Mouse (Mus musculus) large intestine, adult 2 months (tissue): Measurements from ENCODE around the gene C1qtnf6. TPM values are rescaled to one million over a fixed set of nuclear protein-coding genes. Genes with fewer than 3 reads are reported as not detected.

Experiments used
- DNase-seq: peaks from one replicate; pipeline ENCODE4 v3.0.0-alpha.2; 2012; ENCODE audit warnings: low read depth, low spot score
- WGBS: fragments of 180-500 bp; shearing (Covaris S2); methylation state at CpG from one replicate; pipeline ENCODE4 v1.1.7; 2018; 5-methylcytosine and 5-hydroxymethylcytosine counted together
- polyA plus RNA-seq: library from polyadenylated mRNA; depleted of rRNA; stranded (reverse); fragments of >200 nt; gene quantifications from 2 replicates; pipeline ENCODE4 v1.2.3, GENCODE M21; 2012

C1qtnf6 gene
- polyA plus RNA-seq, 1 experiment, result 13.4 TPM

- WGBS, result 85% methylated on average over 6 of the region's 6 CpGs
These were observed 9.3 kb downstream of the C1qtnf6 start for GRCm38 (mm10) chr15:78521892-78522291.

GRCm38 (mm10) chr15:78521331-78521730 is 9.9 kb downstream of the C1qtnf6 start:
- 61% methylated on average over 8 of the region's 8 CpGs for WGBS
- DNase-seq, result no peak

More at GRCm38 (mm10) chr15:78521892-78522291, 9.3 kb downstream of the C1qtnf6 start:
- DNase-seq, result no peak

GRCm38 (mm10) chr15:78520112-78520715 is 11.0 kb downstream of the C1qtnf6 start:
- WGBS, result 24% methylated on average over 13 of the region's 13 CpGs
- DNase-seq, result peak; percentile 46

DNA sequence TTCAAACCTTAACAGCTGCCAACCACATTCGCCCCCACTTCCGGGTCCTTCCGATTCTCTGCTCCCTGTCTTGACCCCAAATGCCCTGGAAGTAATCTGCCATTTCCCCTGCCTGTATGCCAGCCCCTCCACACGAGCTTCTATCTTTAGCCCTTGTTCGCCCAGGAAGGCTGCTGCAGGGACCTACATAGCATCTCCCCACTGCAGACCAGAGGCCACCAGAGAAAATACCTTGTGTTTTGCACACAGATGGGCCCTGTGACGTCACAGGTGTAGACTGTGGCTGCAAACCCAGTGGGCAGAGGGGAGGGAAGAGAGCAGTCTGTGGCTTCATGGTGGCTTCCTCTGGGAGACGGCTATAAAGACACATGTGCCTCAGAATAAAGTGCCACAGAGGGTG is 13.0 kb downstream of the C1qtnf6 start:
- 74% methylated on average over 7 of the region's 7 CpGs for WGBS
- DNase-seq, result no peak

GRCm38 (mm10) chr15:78515759-78516158 is 15.5 kb downstream of the C1qtnf6 start:
- 79% methylated on average over 6 of the region's 6 CpGs for WGBS
- no peak for DNase-seq

DNA sequence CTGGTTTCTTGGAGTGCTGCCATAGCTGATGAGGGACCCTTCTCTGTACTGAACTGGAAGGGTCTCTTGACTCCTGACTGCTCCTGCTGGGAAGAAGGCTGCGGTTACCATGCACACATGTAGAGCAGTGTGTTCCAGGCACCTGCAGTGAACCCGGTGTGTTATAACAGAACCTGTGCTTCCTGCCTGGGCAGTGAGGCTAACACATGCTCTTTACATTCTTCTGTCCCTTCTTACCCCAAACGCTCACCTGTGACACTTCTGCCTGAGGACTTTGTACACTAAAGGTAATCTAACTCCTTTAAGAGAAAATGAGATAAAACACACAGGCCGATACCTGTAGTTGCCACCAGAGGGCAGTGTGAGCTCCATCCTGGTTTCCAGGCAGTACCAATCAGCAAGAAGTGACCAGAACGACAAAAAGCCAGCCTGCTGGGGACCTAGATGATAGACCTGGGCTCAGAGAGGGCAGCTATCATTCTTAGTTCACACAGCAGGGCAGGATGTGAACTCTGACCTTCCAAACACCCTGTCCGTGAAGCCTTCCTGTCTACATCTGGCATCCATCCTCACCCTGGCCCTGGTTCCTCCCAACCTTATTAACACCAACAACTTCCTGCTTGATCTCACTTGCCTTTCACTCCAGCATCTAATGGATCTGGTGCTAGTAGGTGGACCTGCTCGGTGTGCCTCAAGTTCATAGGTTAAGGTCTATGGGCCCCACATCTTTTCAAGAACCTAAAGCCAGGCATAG is 16.6 kb downstream of the C1qtnf6 start:
- peak; percentile 65 for DNase-seq
- 14% methylated on average over 7 of the region's 7 CpGs for whole genome bisulfite sequencing

- 72% methylated on average over 14 of the region's 14 CpGs for WGBS
- no peak for DNase-seq
These were observed 18.2 kb downstream of the C1qtnf6 start for GRCm38 (mm10) chr15:78513019-78513418.

GRCm38 (mm10) chr15:78511951-78512350 is 19.3 kb downstream of the C1qtnf6 start:
- whole genome bisulfite sequencing, result 72% methylated on average over 7 of the region's 7 CpGs
- no peak for DNase-seq

DNA sequence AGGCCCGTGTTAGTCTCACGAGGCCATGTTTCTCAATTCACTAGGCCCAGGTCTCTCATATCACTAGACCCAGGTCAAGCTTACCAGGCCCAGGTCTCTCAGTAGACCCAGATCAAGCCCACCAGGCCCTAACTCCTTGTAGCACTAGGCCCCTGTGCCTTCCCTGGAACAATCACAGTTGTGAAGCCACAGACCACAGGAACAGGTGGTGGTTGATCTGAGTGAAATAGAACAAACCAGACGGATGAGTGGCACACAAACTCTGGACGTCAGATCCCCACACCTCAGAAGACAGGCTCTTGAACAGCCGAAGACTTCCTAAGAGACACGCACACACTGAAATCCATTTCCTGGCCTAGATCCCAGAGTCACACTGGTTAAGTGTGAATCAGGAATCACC is 20.5 kb downstream of the C1qtnf6 start:
- DNase-seq, result no peak
- WGBS, result 82% methylated on average over 6 of the region's 6 CpGs

DNA sequence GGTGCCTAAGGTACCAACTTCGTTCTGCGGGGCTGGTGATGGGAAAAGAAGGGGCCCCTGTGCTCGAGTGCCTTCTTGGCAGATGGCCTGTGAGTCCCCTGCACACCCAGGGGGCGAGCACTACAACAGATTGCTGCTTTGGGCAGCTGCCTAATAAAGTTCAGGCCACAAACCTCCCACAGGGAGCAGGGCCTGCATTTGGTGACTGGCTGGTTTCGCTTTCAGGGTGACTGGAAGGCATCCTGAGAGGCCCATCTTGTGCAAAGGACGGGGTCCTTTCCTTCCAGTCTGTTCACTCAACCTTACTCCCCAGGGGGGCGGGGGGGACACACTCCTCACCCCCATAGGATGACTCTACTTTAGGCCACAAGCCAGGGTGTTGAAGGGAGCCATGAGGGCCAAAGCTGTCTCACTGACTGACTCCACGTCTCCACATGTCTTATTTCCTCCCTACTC is 21.1 kb downstream of the C1qtnf6 start:
- WGBS, result 75% methylated on average over 8 of the region's 8 CpGs
- DNase-seq, result no peak

DNA sequence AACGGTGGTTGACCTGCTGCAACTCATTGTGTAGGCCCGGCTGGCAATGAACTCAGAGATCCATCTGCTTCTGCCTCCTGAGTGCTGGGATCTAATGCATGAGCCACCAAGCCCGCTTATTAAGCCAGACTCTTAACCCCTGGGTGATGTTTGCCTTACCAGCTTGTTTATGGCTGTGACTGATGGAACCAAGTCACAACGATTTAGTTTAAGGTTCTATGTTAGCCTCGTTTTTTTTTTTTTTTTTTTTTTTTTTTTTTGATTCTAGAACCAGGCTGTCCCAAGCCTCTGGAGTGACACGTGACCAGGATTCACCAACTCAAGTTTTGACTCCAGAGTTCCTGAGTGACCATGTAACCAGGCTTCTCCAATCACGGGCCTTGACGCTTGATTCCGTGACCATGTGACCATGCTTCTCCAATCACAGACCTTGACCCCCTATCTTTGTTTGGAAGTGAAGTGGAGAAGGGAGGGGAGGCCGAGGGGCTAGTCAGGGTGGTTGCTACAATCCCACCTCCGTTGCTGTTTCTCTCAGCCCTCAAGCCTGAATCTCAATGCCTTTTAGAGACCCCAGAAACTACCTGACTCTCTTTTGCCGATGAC is 21.8 kb downstream of the C1qtnf6 start:
- WGBS, result 71% methylated on average over 12 of the region's 12 CpGs
- DNase-seq, result no peak

DNA sequence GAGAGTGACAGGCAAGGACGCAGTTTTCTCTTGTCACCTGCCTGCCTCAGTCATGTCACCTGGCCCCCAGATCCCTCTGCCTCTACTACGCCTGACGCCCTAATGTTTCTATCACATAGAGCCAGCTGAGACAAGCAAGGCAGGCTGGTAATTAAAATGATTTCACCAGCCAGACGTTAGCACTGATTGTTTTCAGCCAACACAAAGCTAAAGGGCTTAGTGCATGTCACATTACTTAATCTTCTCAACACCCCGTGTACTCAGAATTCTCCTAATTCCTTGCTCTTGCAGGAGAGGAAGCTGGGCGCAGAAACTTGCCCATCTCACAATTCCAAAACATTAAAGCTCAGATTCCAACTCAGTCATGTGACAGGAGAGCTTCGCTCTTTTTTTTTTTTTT is 22.8 kb downstream of the C1qtnf6 start:
- WGBS, result 76% methylated on average over 7 of the region's 7 CpGs
- DNase-seq, result no peak

DNA sequence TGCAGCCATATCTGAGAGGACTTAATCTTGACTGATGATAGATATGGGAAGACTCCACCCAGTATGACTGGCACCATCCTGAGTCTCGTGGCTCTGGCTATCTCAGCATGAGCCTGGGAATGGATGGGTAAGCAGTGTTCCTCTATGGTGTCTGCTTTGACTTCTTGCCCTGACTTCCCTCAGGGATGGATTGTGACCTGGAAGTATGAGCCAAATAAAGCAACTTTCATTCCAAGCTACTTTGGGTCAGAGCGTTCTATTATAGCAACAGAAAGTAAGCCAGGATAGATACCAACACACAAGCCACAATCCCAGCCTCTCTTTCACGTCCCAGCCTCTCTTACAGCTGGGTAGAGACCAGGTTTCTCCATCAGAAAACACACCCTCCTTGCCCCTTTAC is 25.7 kb downstream of the C1qtnf6 start:
- no peak for DNase-seq
- WGBS, result 83% methylated on average over 3 of the region's 3 CpGs

GRCm38 (mm10) chr15:78504816-78505215 is 26.4 kb downstream of the C1qtnf6 start:
- no peak for DNase-seq
- whole genome bisulfite sequencing, result 89% methylated on average over 5 of the region's 5 CpGs

DNA sequence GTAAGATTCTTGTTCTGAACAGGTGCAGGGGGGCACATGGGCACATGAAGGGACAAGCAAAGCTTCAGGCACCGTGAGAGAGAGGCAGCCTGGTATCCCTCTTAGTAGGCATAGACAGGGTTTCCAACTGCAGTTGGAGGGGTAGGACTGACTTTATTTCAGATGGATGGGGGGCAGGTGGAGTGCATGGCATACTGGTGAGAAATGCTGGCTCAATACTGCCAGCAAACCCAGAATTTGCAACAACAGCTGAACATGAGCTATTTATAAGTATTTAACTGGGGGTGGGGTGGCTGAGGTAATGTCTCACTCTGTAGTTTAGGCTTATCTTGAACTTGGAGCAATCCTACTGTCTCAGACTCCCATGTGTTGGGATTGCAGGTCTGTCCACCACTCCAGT is 27.2 kb downstream of the C1qtnf6 start:
- DNase-seq, result no peak
- WGBS, result 88% methylated on average over 1 of the region's 1 CpGs

DNA sequence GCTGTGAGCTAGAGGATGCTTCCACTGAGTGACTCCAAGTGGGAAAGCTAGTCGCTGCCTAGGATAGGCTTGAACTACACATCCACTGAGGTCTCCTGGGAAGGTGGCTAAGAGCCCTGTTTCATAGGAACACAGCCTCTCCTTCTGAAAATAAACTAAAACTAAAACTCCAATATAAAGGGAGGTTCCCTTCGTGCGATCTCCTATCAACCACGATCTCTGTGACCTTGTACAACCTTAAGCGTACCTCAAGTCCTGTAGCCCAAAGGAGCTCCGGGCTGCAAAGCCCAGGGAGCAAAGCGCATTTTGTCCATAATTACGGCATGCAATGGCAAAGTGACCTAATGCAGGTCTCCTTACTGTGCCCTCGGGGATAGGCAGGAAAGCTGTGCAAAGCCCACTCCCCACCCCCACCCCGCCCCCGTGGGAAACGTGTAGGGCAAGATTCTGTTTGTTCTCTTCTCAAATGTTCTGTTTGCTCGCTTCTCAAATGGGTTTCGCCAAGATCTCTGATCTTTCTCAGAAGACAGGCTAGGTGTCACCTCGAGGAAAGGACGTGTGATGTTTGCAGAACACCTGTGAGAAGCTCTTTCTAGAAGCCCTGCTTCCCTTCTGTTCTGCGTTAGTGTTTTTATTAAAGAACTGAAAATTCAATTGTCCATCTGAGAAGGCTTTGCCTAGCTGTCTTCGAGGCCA is 28.6 kb downstream of the C1qtnf6 start:
- no peak for DNase-seq
- WGBS, result 50% methylated on average over 18 of the region's 18 CpGs

- DNase-seq, result no peak
- WGBS, result 86% methylated on average over 11 of the region's 11 CpGs
These were observed 36.2 kb downstream of the C1qtnf6 start, which contains the start of gene Il2rb for GRCm38 (mm10) chr15:78494968-78495406. Gene Il2rb, minus strand, starts transcription at chr15:78495271.

GRCm38 (mm10) chr15:78493401-78494010 is 37.7 kb downstream of the C1qtnf6 start:
- no peak for DNase-seq
- 80% methylated on average over 10 of the region's 10 CpGs for WGBS

GRCm38 (mm10) chr15:78491301-78491700 is 39.9 kb downstream of the C1qtnf6 start:
- no peak for DNase-seq
- WGBS, result 81% methylated on average over 3 of the region's 3 CpGs

GRCm38 (mm10) chr15:78489906-78490305 is 41.3 kb downstream of the C1qtnf6 start:
- DNase-seq, result no peak
- 62% methylated on average over 8 of the region's 8 CpGs for WGBS
